Mouse (Mus musculus) MEL (cell line): ENCODE results near the gene Cdkl3. TPM values are rescaled to one million over a fixed set of nuclear protein-coding genes. Genes with fewer than 3 reads are reported as not detected.
A peak's percentile ranks its signal among the peaks of the same experiment; 100 is the strongest.

Experiments used
- DNase-seq: peaks from one replicate; pipeline ENCODE4 v3.0.0; 2011; ENCODE audit warnings: low read depth, low spot score
- H3K27ac ChIP-seq: 2 replicates; pipeline ENCODE4 v1.5.1; 2012; ENCODE audit warnings: low read depth, mild to moderate bottlenecking, control low read depth, low read length, moderate library complexity; ENCODE audit not compliant: control insufficient read depth
- H3K27me3 ChIP-seq, 2 experiments: fragments of 150-350 bp in 1 of 2; sonication (generic) in 1 of 2; 2 replicates each; pipeline ENCODE4 v1.6.1; 2012; ENCODE audit warnings: low read length in 2 of 2, mild to moderate bottlenecking in 2 of 2, improper control_type of control experiment in 1 of 2, moderate library complexity in 1 of 2; ENCODE audit not compliant: insufficient read depth in 2 of 2, control insufficient read depth in 1 of 2
- H3K36me3 ChIP-seq, 2 experiments: 2 replicates each; pipeline ENCODE4 v1.6.1; 2012 to 2014; ENCODE audit warnings: low read length in 2 of 2, improper control_type of control experiment in 1 of 2, inconsistent platforms in 1 of 2, mild to moderate bottlenecking in 1 of 2; ENCODE audit not compliant: insufficient read depth in 2 of 2, control insufficient read depth in 1 of 2
- H3K4me1 ChIP-seq, 2 experiments: fragments of 150-350 bp in 1 of 2; sonication (generic) in 1 of 2; 2 replicates each; pipeline ENCODE4 v1.6.1; 2012; ENCODE audit warnings: low read length in 2 of 2, improper control_type of control experiment in 1 of 2, mild to moderate bottlenecking in 1 of 2; ENCODE audit not compliant: insufficient read depth in 2 of 2, control insufficient read depth in 1 of 2
- H3K4me3 ChIP-seq, 2 experiments: fragments of 150-350 bp in 1 of 2; sonication (generic) in 1 of 2; 2 replicates each; pipeline ENCODE4 v1.5.1; 2012; ENCODE audit warnings: low read depth in 2 of 2, low read length in 2 of 2, mild to moderate bottlenecking in 2 of 2, moderate library complexity in 2 of 2, control low read depth in 1 of 2, improper control_type of control experiment in 1 of 2; ENCODE audit not compliant: control insufficient read depth in 1 of 2, insufficient read depth in 1 of 2
- H3K79me2 ChIP-seq: 2 replicates; pipeline ENCODE4 v1.6.1; 2012; ENCODE audit warnings: mild to moderate bottlenecking, low read length, moderate library complexity; ENCODE audit not compliant: control insufficient read depth, poor library complexity, insufficient read depth
- H3K9ac ChIP-seq: 2 replicates; pipeline ENCODE4 v1.6.1; 2012; ENCODE audit warnings: low read depth, mild to moderate bottlenecking, control low read depth, low read length, moderate library complexity; ENCODE audit not compliant: control insufficient read depth, poor library complexity, severe bottlenecking
- H3K9me3 ChIP-seq: fragments of 150-350 bp; sonication (generic); replicated peaks from 2 replicates; pipeline ENCODE4 v1.6.1; 2012; ENCODE audit warnings: mild to moderate bottlenecking, low read length, improper control_type of control experiment, moderate library complexity; ENCODE audit not compliant: insufficient read depth
- BHLHE40 ChIP-seq: IDR thresholded peaks from 2 replicates; pipeline ENCODE4 v1.6.1; 2012; ENCODE audit warnings: low read depth, mild to moderate bottlenecking, inconsistent platforms, low read length, improper control_type of control experiment, borderline replicate concordance
- CHD1 ChIP-seq: IDR thresholded peaks from 2 replicates; pipeline ENCODE4 v1.6.1; 2012; ENCODE audit warnings: low read depth, mild to moderate bottlenecking, inconsistent platforms, low read length, improper control_type of control experiment
- CTCF ChIP-seq, 3 experiments: IDR thresholded peaks in 2 of 3; conservative IDR thresholded peaks in 1 of 3; 2 replicates each; pipeline ENCODE4 v1.5.1; 2011 to 2012; ENCODE audit warnings: low read length in 3 of 3, low read depth in 2 of 3, mild to moderate bottlenecking in 2 of 3, improper control_type of control experiment in 1 of 3, inconsistent platforms in 1 of 3, mixed read lengths in 1 of 3, moderate library complexity in 1 of 3; ENCODE audit not compliant: control insufficient read depth in 1 of 3, insufficient read depth in 1 of 3, poor library complexity in 1 of 3, severe bottlenecking in 1 of 3
- E2F4 ChIP-seq: IDR thresholded peaks from 2 replicates; pipeline ENCODE4 v1.6.1; 2011; ENCODE audit warnings: low read depth, low read length, improper control_type of control experiment, borderline replicate concordance
- ELF1 ChIP-seq: IDR thresholded peaks from 2 replicates; pipeline ENCODE4 v1.6.1; 2014; ENCODE audit warnings: low read depth, mild to moderate bottlenecking, inconsistent platforms, low read length, improper control_type of control experiment, moderate library complexity
- EP300 ChIP-seq, 2 experiments: IDR thresholded peaks; 2 replicates each; pipeline ENCODE4 v1.6.1; 2011; ENCODE audit warnings: improper control_type of control experiment in 2 of 2, low read length in 2 of 2, low read depth in 1 of 2, mild to moderate bottlenecking in 1 of 2
- ETS1 ChIP-seq: IDR thresholded peaks from 2 replicates; pipeline ENCODE4 v1.6.1; 2012; ENCODE audit warnings: low read depth, mild to moderate bottlenecking, inconsistent platforms, low read length, improper control_type of control experiment, moderate library complexity
- GATA1 ChIP-seq: IDR thresholded peaks from 2 replicates; pipeline ENCODE4 v1.6.1; 2011; ENCODE audit warnings: low read depth, low read length, improper control_type of control experiment
- HCFC1 ChIP-seq: IDR thresholded peaks from 2 replicates; pipeline ENCODE4 v1.6.1; 2012; ENCODE audit warnings: low read depth, mild to moderate bottlenecking, inconsistent platforms, low read length, improper control_type of control experiment, moderate library complexity
- JUND ChIP-seq: IDR thresholded peaks from 2 replicates; pipeline ENCODE4 v1.6.1; 2011; ENCODE audit warnings: low read depth, mild to moderate bottlenecking, improper control_type of control experiment, low read length
- MAFK ChIP-seq: IDR thresholded peaks from 2 replicates; pipeline ENCODE4 v1.6.1; 2011; ENCODE audit warnings: low read depth, mild to moderate bottlenecking, low read length, improper control_type of control experiment, borderline replicate concordance
- MAX ChIP-seq: IDR thresholded peaks from 2 replicates; pipeline ENCODE4 v1.6.1; 2011; ENCODE audit warnings: low read length, improper control_type of control experiment
- MAZ ChIP-seq: IDR thresholded peaks from 2 replicates; pipeline ENCODE4 v1.6.1; 2012; ENCODE audit warnings: low read depth, mild to moderate bottlenecking, inconsistent platforms, low read length, improper control_type of control experiment
- MYB ChIP-seq: IDR thresholded peaks from 2 replicates; pipeline ENCODE4 v1.6.1; 2011; ENCODE audit warnings: mild to moderate bottlenecking, low read depth, low read length, improper control_type of control experiment
- MYC ChIP-seq: IDR thresholded peaks from 2 replicates; pipeline ENCODE4 v1.6.1; 2011; ENCODE audit warnings: low read depth, mild to moderate bottlenecking, low read length, improper control_type of control experiment, moderate library complexity
- NELFE ChIP-seq: IDR thresholded peaks from 2 replicates; pipeline ENCODE4 v1.6.1; 2011; ENCODE audit warnings: low read depth, low read length, improper control_type of control experiment
- POLR2AphosphoS5 ChIP-seq: IDR thresholded peaks from 2 replicates; pipeline ENCODE4 v1.6.1; 2012; ENCODE audit warnings: low read depth, borderline replicate concordance, mild to moderate bottlenecking, inconsistent platforms, low read length, moderate library complexity, mixed read lengths
- RCOR1 ChIP-seq: IDR thresholded peaks from 2 replicates; pipeline ENCODE4 v1.6.1; 2012; ENCODE audit warnings: low read depth, mild to moderate bottlenecking, inconsistent platforms, low read length, improper control_type of control experiment
- SIN3A ChIP-seq: IDR thresholded peaks from 2 replicates; pipeline ENCODE4 v1.6.1; 2012; ENCODE audit warnings: low read length, improper control_type of control experiment, inconsistent platforms
- SMC3 ChIP-seq: IDR thresholded peaks from 2 replicates; pipeline ENCODE4 v1.6.1; 2011; ENCODE audit warnings: low read depth, low read length, improper control_type of control experiment
- TBP ChIP-seq: IDR thresholded peaks from 2 replicates; pipeline ENCODE4 v1.8.0; 2011; ENCODE audit warnings: low read depth, low read length, improper control_type of control experiment
- TCF12 ChIP-seq: IDR thresholded peaks from 2 replicates; pipeline ENCODE4 v1.6.1; 2014; ENCODE audit warnings: low read depth, mild to moderate bottlenecking, inconsistent platforms, low read length, improper control_type of control experiment, moderate library complexity
- UBTF ChIP-seq: IDR thresholded peaks from 2 replicates; pipeline ENCODE4 v1.6.1; 2012; ENCODE audit warnings: low read depth, mild to moderate bottlenecking, inconsistent platforms, low read length, improper control_type of control experiment, moderate library complexity, borderline replicate concordance; ENCODE audit not compliant: insufficient read depth
- USF1 ChIP-seq: IDR thresholded peaks from 2 replicates; pipeline ENCODE4 v1.6.1; 2014; ENCODE audit warnings: low read depth, mild to moderate bottlenecking, inconsistent platforms, low read length, improper control_type of control experiment, moderate library complexity
- USF2 ChIP-seq, 2 experiments: IDR thresholded peaks; 2 replicates each; pipeline ENCODE4 v1.6.1; 2011 to 2012; ENCODE audit warnings: improper control_type of control experiment in 2 of 2, low read length in 2 of 2, borderline replicate concordance in 1 of 2, inconsistent platforms in 1 of 2, low read depth in 1 of 2, mild to moderate bottlenecking in 1 of 2; ENCODE audit not compliant: insufficient read depth in 1 of 2
- ZC3H11A ChIP-seq: IDR thresholded peaks from 2 replicates; pipeline ENCODE4 v1.6.1; 2012; ENCODE audit warnings: low read depth, mild to moderate bottlenecking, inconsistent platforms, low read length, improper control_type of control experiment
- ZKSCAN1 ChIP-seq: IDR thresholded peaks from 2 replicates; pipeline ENCODE4 v1.6.1; 2012; ENCODE audit warnings: low read depth, mild to moderate bottlenecking, inconsistent platforms, low read length, improper control_type of control experiment, moderate library complexity
- ZNF384 ChIP-seq: IDR thresholded peaks from 2 replicates; pipeline ENCODE4 v1.6.1; 2012; ENCODE audit warnings: low read depth, mild to moderate bottlenecking, inconsistent platforms, low read length, improper control_type of control experiment
- polyA plus RNA-seq, 2 experiments: library from polyadenylated mRNA; stranded (reverse) in 1 of 2; unstranded in 1 of 2; fragments of >175 nt in 1 of 2; fragments of >200 nt in 1 of 2; gene quantifications; 2 replicates each; pipeline versions ENCODE4 v1.2.1 to v1.2.4; 2012; ENCODE audit warnings: low replicate concordance in 2 of 2, low read depth in 1 of 2; ENCODE audit not compliant: insufficient read length in 2 of 2, insufficient read depth in 1 of 2, missing spikeins in 1 of 2
- total RNA-seq: library from RNA; depleted of rRNA; stranded (reverse); fragments of 300-350 nt; gene quantifications from 2 replicates; pipeline ENCODE4 v1.2.3, GENCODE M21; 2012

Cdkl3 gene
- total and polyA plus RNA-seq, 3 experiments, result 3.7 to 4.9 TPM; not detected in 1

GRCm38 (mm10) chr11:52073528-52074170, 69.6 kb downstream of the Cdkl3 start:
- Histone ChIP-seq H3K79me2 (no peaks in the 10 kb centered on the region), H3K27ac (no peak overlapping the region)

GRCm38 (mm10) chr11:52074626-52075470, 70.8 kb downstream of the Cdkl3 start:
- no peaks in the 10 kb centered on the region for H3K79me2 ChIP-seq
- H3K27me3 ChIP-seq, result no peaks in the 10 kb centered on the region
- H3K4me3 ChIP-seq, result peak overlapping the region; percentile 28 to 81
- H3K9ac ChIP-seq, result peak overlapping the region; percentile 4
- H3K36me3 ChIP-seq, result peaks cover 0 to 23% of the 10 kb centered on the region in 2 experiments; a peak in 2 of 4 replicates
- H3K27ac ChIP-seq, result peak overlapping the region; percentile 15
- DNase-seq, result peak; percentile 89
- H3K4me1 ChIP-seq, result peaks cover 24 to 28% of the 10 kb centered on the region in 2 experiments
- no peaks in the 10 kb centered on the region for H3K9me3 ChIP-seq
- TF ChIP-seq E2F4 (no peak), MAZ (peak; percentile 76), MYC (peak; percentile 45; the same call in 1 of the 2 replicates), MYB (peak; percentile 13; the same call in 1 of the 2 replicates), RCOR1 (peak; percentile 91), USF2 (IDR thresholded peaks at IDR 0.05; ENCODE audit: borderline replicate concordance in 1 of 2, insufficient read depth in 1 of 2, low read depth in 1 of 2, low read length in 2 of 2) (no peak), ZNF384 (peak; percentile 99), TCF12 (peak; percentile 90), USF1 (no peak), EP300 (IDR thresholded peaks at IDR 0.05; ENCODE audit: low read depth in 1 of 2, low read length in 2 of 2) (peak; percentile 87), GATA1 (peak; percentile 90), UBTF (no peak), ZC3H11A (peak; percentile 12; the same call in 1 of the 2 replicates), BHLHE40 (peak; percentile 94), MAFK (peak; percentile 49; the same call in 1 of the 2 replicates), HCFC1 (peak; percentile 61), JUND (no peak), SMC3 (no peak), SIN3A (peak; percentile 82), ELF1 (no peak), MAX (0 out of 2 replicates have a peak, but pooled peaks have one; percentile 34), POLR2AphosphoS5 (no peak), ZKSCAN1 (peak; percentile 87; the same call in 1 of the 2 replicates), ETS1 (peak; percentile 88; the same call in 1 of the 2 replicates), TBP (no peak), NELFE (0 out of 2 replicates have a peak, but pooled peaks have one; percentile 10)

More at GRCm38 (mm10) chr11:52073528-52074170, 69.6 kb downstream of the Cdkl3 start:
- Histone ChIP-seq H3K4me1 (peaks cover 22 to 23% of the 10 kb centered on the region in 2 experiments), H3K4me3 (no peak overlapping the region; a peak in 1 of 4 replicates), H3K27me3 (no peaks in the 10 kb centered on the region), H3K9me3 (no peaks in the 10 kb centered on the region), H3K9ac (no peak overlapping the region), H3K36me3 (peaks cover 0 to 18% of the 10 kb centered on the region in 2 experiments; a peak in 2 of 4 replicates)
- DNase-seq, result peak; percentile 30
- TF ChIP-seq ZNF384 (peak; percentile 26; the same call in 1 of the 2 replicates), CTCF (IDR thresholded peaks at IDR 0.05 in 2 of 3, conservative IDR thresholded peaks at IDR 0.05 in 1 of 3; ENCODE audit: control insufficient read depth in 1 of 3, insufficient read depth in 1 of 3, low read depth in 2 of 3, low read length in 3 of 3, poor library complexity in 1 of 3, severe bottlenecking in 1 of 3) (no peak), CHD1 (0 out of 2 replicates have a peak, but pooled peaks have one; percentile 12)
